Mouse (Mus musculus) heart, postnatal 0 days (tissue): ENCODE measurements at regions not wholly inside any gene's neighbourhood (a gene's known extent, or its start where the extent isn't known, plus 50 kb on each side); places are given as distances from the start of the nearest gene placed in this dataset.

Source experiments
- CTCF ChIP-seq: IDR thresholded peaks from 2 replicates; pipeline ENCODE4 v1.5.1; 2016; ENCODE audit warnings: antibody characterized with exemption, control low read depth, low read depth
- EP300 ChIP-seq: IDR thresholded peaks from 2 replicates; pipeline ENCODE4 v1.6.1; 2016; ENCODE audit warnings: antibody characterized with exemption, low read depth

DNA sequence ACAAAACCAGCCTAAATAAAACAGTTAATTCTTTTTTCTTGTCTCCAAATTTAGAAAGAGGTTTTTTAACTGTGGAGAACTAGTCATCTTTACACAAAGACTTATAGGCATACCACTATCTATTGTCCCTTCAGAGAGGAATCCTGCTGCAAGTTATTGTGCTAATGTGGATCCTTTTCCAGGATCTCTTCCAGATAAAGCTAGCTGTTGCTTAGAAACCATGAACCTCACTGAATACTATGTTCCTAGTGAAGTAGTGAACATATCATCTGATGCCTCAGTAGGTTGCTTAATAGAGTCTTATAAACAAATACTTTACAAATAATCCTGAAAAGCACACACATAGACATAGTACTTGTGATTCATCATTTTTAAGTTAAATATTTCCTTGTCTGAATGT is 766.0 kb upstream of the Map3k7 start:
- no peak for TF ChIP-seq CTCF
- no peak for TF ChIP-seq EP300
